Mouse (Mus musculus): ENCODE data around the gene Pard3b.

Gene Pard3b

GRCm38 (mm10) chr1:61747481-61747880 is 108.9 kb downstream of the Pard3b start:
- DNase-seq (ENCODE audit: low read depth in 1 of 2, low spot score in 2 of 2), result no peak

DNA sequence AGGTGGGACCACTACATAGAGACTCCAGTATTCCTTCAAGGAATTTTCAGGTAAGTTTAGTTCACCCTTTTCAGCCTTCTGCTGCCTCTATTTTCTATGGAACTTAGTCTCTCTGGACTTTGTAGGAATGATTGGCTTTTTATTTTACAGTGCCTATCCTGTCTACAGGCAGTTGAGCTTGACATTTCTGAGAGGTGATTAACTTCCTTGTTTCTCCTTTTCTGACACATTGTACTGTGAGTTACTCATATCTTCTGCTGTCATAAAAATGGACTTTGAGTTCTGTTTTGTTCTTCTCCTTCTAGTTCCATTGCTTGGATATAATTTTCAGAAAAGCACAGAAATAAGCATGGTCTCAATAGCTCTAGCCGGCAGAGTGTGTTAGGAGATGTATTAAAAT is 112.4 kb downstream of the Pard3b start:
- no peak for DNase-seq (ENCODE audit: low read depth in 1 of 2, low spot score in 2 of 2)

GRCm38 (mm10) chr1:61756771-61757170 is 118.1 kb downstream of the Pard3b start:
- DNase-seq (ENCODE audit: low read depth in 1 of 2, low spot score in 2 of 2), result no peak

- no peak for DNase-seq (ENCODE audit: low read depth in 1 of 2, low spot score in 2 of 2)
Observed at GRCm38 (mm10) chr1:61771213-61771612, 132.6 kb downstream of the Pard3b start.

GRCm38 (mm10) chr1:61778731-61779130 is 140.1 kb downstream of the Pard3b start:
- DNase-seq (ENCODE audit: low read depth in 1 of 2, low spot score in 2 of 2), result no peak

DNA sequence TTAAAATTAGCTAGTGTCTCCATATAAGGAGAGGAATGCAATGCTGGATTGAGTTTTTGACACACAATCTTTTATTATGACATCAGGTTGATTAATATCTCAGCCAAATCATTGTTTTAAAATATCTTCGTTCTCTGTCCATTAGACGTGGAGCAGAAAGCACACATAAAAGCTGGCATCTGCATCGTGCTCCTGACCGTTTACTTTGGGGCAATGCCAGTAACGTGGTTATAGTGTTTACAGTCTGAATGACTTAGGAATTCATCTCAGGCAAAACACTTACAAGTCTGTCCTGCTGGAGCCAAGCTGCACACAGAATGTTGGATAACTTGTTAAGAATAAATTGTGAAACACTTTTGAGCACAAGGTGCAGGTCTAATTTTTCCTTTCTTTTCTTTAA is 141.3 kb downstream of the Pard3b start:
- no peak for DNase-seq (ENCODE audit: low read depth in 1 of 2, low spot score in 2 of 2)

GRCm38 (mm10) chr1:61796296-61796695 is 157.7 kb downstream of the Pard3b start:
- no peak for DNase-seq (ENCODE audit: low read depth in 1 of 2, low spot score in 2 of 2)

DNA sequence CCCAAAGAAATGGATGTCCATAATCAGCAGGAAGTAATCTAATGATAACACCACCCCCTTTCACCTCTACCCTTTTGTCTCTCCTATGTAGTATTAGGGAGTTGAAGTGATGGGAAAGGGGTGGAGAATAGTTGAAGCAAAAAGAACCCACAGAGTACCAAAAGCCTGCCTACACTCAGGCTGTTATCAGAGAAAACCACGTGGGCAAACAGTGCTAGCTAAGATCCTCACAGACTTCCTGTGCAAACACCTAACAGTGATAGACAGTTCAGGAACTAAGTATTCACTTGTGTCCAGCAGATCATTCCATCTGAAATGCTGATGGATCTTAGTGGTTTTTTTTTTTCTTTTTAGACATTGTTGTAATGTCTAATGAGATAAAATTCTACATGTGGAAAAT is 181.6 kb downstream of the Pard3b start:
- DNase-seq (ENCODE audit: low read depth in 1 of 2, low spot score in 2 of 2), result no peak

- no peak for DNase-seq (ENCODE audit: low read depth in 1 of 2, low spot score in 2 of 2)
Observed at GRCm38 (mm10) chr1:61825560-61826191, 187.1 kb downstream of the Pard3b start.

DNA sequence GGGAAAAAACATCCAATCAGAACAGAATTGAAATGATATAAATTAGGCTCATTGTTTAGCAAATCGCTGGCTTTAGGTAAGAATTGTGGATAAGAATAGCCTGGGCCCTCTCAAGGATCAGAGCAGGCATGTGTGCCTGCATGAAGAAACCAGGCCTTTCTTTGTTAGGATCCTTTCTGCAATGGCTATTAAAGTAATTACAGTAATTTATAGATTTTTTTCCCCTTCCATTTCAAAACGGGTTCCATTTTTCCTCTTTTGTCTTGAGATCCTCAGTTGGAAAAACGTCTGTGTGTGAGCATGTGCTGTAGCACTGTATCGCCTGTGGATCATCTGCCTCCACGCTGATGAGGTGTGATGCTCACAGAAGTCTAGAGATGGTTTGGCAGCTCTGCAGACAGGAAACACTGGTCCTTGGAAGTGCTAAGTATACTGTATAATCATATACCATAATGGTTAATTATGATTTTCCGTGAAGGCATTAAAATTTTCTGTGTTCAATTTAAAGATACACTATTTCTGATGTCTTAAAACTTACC is 198.5 kb downstream of the Pard3b start:
- DNase-seq (ENCODE audit: low read depth in 1 of 2, low spot score in 2 of 2), result no peak

- DNase-seq (ENCODE audit: low read depth in 1 of 2, low spot score in 2 of 2), result no peak
Observed at GRCm38 (mm10) chr1:61846606-61847005, 208.0 kb downstream of the Pard3b start.

GRCm38 (mm10) chr1:61849029-61849714 is 210.5 kb downstream of the Pard3b start:
- no peak for DNase-seq (ENCODE audit: low read depth in 1 of 2, low spot score in 2 of 2)

DNA sequence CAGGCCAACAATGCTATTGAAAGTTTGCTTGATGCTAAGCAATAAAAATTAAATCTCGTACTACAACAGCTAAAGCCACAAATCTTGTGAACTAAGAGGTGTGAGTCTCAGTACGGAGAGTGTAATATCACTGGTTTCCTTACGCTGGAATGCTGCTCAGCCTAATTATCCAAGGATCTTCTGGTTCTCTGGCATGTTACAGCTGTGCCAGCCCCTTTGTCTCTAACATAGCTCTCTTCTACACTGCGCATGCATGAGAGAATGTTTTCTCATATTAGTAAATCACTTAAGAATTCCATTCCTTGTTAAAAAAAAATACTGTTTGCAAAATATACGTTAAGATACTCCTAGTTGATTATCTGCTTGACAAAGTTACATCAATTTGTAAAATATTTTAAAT is 211.8 kb downstream of the Pard3b start:
- no peak for DNase-seq (ENCODE audit: low read depth in 1 of 2, low spot score in 2 of 2)

- DNase-seq (ENCODE audit: low read depth in 1 of 2, low spot score in 2 of 2), result no peak
Observed at GRCm38 (mm10) chr1:61851176-61851575, 212.6 kb downstream of the Pard3b start.

- DNase-seq (ENCODE audit: low read depth in 1 of 2, low spot score in 2 of 2), result no peak
Observed at GRCm38 (mm10) chr1:61867286-61868082, 228.9 kb downstream of the Pard3b start.

DNA sequence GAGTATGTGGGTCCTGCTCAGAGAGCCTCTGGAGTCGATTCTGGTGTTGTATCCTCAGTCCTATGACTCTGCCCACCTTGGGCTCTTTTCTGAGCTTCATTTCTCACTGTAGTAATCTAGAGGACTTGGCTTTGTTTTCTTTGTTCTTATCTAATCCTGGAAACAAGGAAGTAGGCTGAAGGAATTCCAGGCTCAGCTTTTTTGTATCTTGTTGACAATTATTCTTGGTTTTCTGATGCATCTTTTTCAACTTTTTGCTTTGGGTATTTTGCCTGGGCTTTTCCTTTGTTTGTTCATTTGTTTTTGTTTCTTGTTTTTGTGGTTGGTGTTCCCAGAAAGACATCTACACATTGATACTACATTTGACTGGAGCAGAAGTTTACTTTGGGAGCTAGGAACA is 236.3 kb downstream of the Pard3b start:
- no peak for DNase-seq (ENCODE audit: low read depth in 1 of 2, low spot score in 2 of 2)

DNA sequence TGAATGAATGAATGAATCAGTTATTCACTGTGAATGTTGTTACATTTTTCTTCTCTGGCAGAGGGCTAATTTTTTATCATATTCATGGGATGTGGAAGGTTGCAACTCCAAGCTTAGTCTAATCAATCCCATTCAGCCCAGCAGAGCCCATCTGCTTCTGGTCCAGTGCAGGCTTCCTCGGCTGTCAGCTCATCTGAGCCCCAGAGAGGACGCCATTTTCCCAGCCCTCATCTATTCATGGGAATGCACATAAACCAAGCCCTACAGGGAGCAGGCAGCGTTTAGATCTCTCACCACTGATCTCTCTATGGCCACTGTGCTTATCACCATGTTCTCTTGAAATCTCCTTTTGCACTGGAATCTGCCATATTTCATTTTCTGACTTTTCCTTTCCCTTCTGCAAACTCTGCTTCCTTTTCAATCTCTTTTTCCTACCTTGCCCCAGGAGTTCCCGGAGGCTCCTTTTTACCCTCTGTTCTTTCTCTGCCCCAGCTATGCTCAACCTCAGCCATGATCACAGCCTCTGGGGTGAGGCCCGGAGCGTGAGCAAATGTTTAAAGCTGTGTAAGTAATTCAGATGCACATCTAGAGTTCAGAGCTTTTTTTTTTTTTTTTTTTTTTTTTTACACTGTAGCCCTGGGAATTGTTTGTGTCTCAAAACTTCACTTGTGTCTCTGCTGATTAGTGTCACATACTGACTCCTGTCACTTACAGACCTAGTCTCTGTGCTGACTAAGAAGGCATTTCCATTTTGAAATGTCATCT is 241.3 kb downstream of the Pard3b start:
- no peak for DNase-seq (ENCODE audit: low read depth in 1 of 2, low spot score in 2 of 2)

GRCm38 (mm10) chr1:61896048-61896447 is 257.4 kb downstream of the Pard3b start:
- DNase-seq (ENCODE audit: low read depth in 1 of 2, low spot score in 2 of 2), result no peak

DNA sequence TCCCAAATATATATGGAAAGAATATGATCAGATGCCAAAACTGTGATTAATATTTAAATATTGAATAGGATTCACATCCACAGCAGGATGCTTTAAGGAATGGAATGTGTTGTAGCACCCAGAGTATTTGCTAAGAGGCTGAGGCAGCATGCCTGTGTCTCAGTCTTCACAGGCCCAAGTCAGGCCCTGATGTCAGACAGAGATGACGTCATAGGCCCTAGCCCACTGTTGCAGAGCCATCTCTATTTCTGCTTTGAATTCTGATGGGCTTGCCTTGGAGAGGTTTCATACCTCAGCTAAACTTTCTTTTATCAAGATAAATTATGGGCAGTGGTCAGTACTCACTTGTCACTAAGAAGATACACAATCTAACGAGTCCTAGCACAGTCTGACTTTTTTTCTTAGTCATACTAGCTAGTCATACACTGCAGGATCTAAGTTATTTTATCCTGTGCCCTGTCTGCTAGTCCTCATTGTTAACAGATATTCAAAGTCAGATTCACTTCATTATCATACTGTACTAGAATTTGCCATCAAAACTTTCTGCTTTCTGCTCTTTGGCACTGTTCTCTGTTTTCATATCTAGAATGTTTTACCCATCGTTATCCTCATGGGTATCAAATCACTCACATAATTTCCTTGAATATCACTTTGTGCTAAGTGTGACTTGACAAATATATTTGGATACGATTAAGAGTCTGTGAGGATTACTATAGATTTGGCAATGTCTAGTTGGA is 264.8 kb downstream of the Pard3b start:
- DNase-seq (ENCODE audit: low read depth in 1 of 2, low spot score in 2 of 2), result no peak

DNA sequence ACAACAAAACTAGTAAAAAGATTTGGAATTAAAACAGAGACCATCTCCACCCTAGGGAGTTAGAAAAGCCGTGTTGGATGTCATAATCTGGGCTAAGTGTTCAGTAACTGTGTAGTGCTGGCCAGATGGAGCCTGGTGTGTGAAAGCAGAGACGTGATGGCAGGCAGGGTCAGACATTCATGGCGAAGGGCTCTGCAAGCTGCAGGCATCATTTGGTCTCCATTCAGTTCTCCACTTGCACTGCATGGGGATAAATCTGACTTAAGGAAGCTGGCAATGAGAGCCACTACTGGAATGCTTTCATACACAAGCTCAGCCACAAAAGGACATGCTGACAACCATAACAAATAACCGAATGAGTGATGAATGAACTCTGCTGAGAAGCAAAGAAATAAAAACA is 265.4 kb downstream of the Pard3b start:
- no peak for DNase-seq (ENCODE audit: low read depth in 1 of 2, low spot score in 2 of 2)

DNA sequence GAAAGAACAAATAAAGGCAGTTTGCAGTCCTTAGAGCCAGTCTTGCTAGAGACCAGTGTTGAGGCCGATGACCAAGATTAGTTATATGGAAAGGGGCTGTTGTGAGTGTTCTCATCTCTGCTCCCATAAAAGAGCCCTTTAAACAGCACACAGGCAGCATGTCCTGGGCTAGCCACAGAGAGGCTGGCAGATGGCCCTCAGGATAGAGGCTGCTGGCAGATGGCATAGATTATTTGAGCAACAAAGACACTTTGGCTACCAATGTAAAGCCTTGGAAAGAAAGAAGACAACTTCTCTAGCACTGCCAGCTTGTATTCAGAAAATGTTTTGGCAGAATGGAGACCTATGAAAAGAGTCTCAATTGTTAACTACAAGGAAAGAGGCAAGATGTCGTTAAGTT is 274.3 kb downstream of the Pard3b start:
- no peak for DNase-seq (ENCODE audit: low read depth in 1 of 2, low spot score in 2 of 2)
